13 mouse cellular contexts compared by ENCODE assay signal in the genomic region with DNA sequence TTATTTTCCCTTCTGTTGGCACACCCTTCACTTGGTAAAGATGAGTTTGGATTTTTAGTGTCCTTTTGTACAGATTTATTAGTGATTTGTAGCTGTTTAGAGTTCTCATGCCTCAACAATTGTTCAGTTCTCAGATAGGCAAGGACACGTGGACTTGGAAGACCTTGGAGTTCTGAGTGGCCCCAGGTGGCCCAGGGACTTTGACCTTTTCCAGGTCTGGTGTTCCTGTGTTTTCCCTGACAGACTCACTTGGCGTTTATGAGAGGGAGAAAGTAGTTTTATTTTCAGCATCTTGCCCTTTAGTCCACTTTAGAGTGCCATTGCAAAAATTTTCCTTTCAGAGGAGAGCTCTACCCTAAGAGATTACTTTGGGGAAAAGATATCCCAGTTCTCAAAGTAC.
"Had no signal": no experiment of that assay in that cellular context is flagged by ENCODE, and none has a peak within 500 bp of the region (broad histone marks: within the 10 kb centered on the region; RNA-seq: fewer than 3 reads in every experiment).

No protein-coding gene starts in this region.

- DNase-seq: left cerebral cortex, postnatal 4 days; liver, embryonic 13.5 days; liver, postnatal 0 days; retina, postnatal 1 day; right cerebral cortex, postnatal 4 days; spleen, adult 18-20 months; thymus, adult 18-20 months; thymus, postnatal 14 days had no signal

- ATAC-seq: liver, postnatal 0 days; midbrain, embryonic 16.5 days had no signal

- H3K9ac ChIP-seq: hindbrain, embryonic 15.5 days; liver, embryonic 13.5 days; liver, postnatal 0 days; lung, embryonic 15.5 days; midbrain, embryonic 12.5 days; neural tube, embryonic 13.5 days had no signal

- H3K27ac ChIP-seq: hindbrain, embryonic 15.5 days; liver, embryonic 13.5 days; lung, embryonic 15.5 days; midbrain, embryonic 12.5 days; neural tube, embryonic 13.5 days had no signal

- H3K36me3 ChIP-seq: hindbrain, embryonic 15.5 days; liver, embryonic 13.5 days; lung, embryonic 15.5 days; midbrain, embryonic 12.5 days; neural tube, embryonic 13.5 days had no signal

- H3K4me2 ChIP-seq: hindbrain, embryonic 15.5 days; liver, embryonic 13.5 days; lung, embryonic 15.5 days; midbrain, embryonic 12.5 days; neural tube, embryonic 13.5 days had no signal

- H3K4me1 ChIP-seq: hindbrain, embryonic 15.5 days; liver, embryonic 13.5 days; lung, embryonic 15.5 days; neural tube, embryonic 13.5 days had no signal

- H3K9me3 ChIP-seq: hindbrain, embryonic 15.5 days; liver, embryonic 13.5 days; lung, embryonic 15.5 days; midbrain, embryonic 12.5 days; neural tube, embryonic 13.5 days had no signal

- H3K4me3 ChIP-seq: hindbrain, embryonic 15.5 days; liver, embryonic 13.5 days; lung, embryonic 15.5 days; midbrain, embryonic 12.5 days; neural tube, embryonic 13.5 days had no signal

- H3K27me3 ChIP-seq: hindbrain, embryonic 15.5 days; liver, embryonic 13.5 days; lung, embryonic 15.5 days; midbrain, embryonic 12.5 days; neural tube, embryonic 13.5 days had no signal
